Mouse (Mus musculus) retina, embryonic 14.5 days (tissue): ENCODE measurements around the gene Nkapl.

Experiments used
- DNase-seq: peaks from one replicate; pipeline ENCODE4 v3.0.0-alpha.2; 2015; ENCODE audit warnings: low spot score

The Nkapl gene

DNA sequence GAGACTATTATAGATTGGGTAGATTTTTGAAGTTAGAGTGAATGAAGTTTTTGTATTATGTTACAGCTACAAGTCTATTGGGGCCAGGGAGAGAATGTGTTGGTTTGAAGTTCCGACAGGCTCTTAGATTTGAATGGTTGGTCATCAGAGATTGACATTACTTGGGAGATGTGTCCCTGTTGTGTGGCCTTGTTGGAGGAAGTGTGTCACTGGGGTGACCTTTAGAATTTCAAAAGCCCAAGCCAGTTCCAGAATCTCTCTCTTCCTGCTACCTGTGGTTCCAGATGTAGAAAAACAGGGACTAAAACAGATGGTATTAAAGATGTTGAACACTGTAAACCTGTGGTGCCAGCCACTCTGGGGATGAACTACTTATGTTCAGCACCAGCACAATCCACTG, 40.7 kb downstream of the Nkapl start:
- DNase-seq, result no peak

DNA sequence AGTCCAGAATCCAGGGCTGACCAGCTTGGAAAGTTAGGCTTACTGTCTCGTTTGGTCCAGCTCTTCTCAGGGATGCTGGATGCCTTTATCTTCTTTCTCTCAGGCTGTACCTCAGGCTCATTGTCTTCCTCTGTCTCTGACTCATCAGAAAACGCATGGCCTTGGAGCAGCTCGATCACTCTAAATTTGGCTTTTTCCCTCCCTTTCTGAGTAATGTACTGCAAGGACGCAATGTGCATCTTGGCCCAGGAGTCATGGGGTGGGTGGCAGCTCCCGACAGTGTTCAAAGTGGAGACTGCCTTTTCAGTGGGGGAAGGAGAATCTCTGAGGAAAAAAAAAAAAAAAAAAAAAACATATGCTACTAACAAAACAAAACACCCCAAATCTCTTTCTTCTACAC, 45.0 kb downstream of the Nkapl start:
- DNase-seq, result no peak

DNA sequence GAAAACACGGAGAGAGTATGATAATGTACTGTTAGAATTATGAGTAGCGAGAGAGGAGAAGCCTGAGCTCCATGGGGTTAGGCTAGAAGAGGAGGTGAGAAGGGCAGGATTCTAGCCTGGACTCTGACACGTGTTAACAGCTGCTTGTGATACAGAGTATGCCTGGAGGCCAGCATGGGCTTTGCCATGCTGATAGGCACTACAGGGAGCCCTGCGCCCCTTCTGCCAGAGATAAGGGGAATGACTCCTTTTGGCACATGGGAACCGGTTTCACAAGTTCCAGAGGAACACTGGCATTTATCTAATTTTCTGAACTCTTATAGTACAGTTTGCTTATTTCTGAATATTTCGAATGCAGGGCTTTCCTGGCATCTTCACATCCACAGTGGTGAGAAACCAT, 49.4 kb downstream of the Nkapl start:
- no peak for DNase-seq

DNA sequence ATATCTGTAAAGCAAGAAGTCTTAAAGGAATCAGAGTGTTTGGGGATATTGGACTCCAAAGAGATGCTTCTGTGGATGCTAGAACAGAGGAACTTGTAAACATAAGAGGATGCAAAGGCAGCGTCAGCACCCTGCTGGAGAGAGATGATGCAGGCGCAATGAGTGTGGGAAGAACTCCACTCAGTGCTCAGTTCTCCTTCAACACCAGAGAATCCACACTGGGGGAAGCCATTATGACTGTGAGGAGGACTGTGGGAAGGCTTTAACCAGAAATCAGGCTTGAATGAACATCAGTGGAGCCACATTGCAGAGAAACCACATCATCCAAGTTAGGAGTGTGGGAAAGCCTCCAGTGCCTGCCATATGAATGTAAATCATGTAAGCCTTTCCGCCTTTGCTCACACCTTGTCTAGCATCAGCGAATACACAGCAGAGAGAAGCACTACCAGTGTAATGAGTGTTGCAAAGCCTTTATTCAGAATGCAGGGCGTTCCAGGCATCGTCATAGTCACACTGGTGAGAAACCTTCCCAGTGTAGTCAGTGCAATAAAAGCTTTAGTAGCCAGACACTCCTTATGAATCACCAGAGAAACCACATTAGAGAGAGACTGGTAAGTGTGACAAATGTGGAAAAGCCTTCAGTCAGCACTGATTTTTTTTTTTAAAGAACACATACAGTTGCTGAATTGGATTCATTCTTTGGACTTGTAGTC, 50.9 kb downstream of the Nkapl start:
- DNase-seq, result no peak
